Mouse (Mus musculus) hindbrain, embryonic 15.5 days (tissue): ENCODE data around the gene Wasf2. TPM values are rescaled to one million over a fixed set of nuclear protein-coding genes. Genes with fewer than 3 reads are reported as not detected.

Source experiments
- ATAC-seq: fragments of 200-750 bp; cut with Nextera tagmentation; 2 replicates; pipeline ENCODE4 v1.8.0; 2017; ENCODE audit warnings: low read depth, moderate number of reproducible peaks, moderate TSS enrichment; ENCODE audit not compliant: low FRiP score
- H3K27ac ChIP-seq: fragments of 300-500 bp; sonication (generic); replicated peaks from 2 replicates; pipeline ENCODE4 v1.5.1; 2015; ENCODE audit warnings: mild to moderate bottlenecking, inconsistent platforms
- H3K27me3 ChIP-seq: fragments of 300-500 bp; sonication (generic); 2 replicates; pipeline ENCODE4 v1.6.1; 2015; ENCODE audit warnings: control low read depth, inconsistent platforms
- H3K36me3 ChIP-seq: fragments of 300-500 bp; sonication (generic); 2 replicates; pipeline ENCODE4 v1.6.1; 2015; ENCODE audit warnings: control low read depth, inconsistent platforms
- H3K4me1 ChIP-seq: fragments of 300-500 bp; sonication (generic); replicated peaks from 2 replicates; pipeline ENCODE4 v1.6.1; 2015; ENCODE audit warnings: control low read depth, inconsistent platforms
- H3K4me2 ChIP-seq: fragments of 300-500 bp; sonication (generic); 2 replicates; pipeline ENCODE4 v1.6.1; 2015; ENCODE audit warnings: moderate library complexity, mild to moderate bottlenecking, inconsistent platforms
- H3K4me3 ChIP-seq: fragments of 300-500 bp; sonication (generic); 2 replicates; pipeline ENCODE4 v1.5.1; 2015; ENCODE audit warnings: mild to moderate bottlenecking, inconsistent platforms
- H3K9ac ChIP-seq: fragments of 300-500 bp; sonication (generic); 2 replicates; pipeline ENCODE4 v1.6.1; 2015; ENCODE audit warnings: inconsistent platforms
- H3K9me3 ChIP-seq: fragments of 300-500 bp; sonication (generic); 2 replicates; pipeline ENCODE4 v1.6.1; 2016; ENCODE audit warnings: control low read depth, inconsistent platforms
- WGBS: fragments of 180-500 bp; shearing (Covaris S2); methylation state at CpG from one replicate; pipeline ENCODE4 v1.1.7; 2015; 5-methylcytosine and 5-hydroxymethylcytosine counted together
- polyA plus RNA-seq: library from polyadenylated mRNA; unstranded; fragments of >200 nt; fragmentation: Nextera tagmentation; extraction: Ambion mirVana; gene quantifications from 2 replicates; pipeline ENCODE4 v1.2.1, GENCODE M21; 2015

The Wasf2 gene
- 30.3 and 31.1 TPM in 2 replicates for polyA plus RNA-seq

DNA sequence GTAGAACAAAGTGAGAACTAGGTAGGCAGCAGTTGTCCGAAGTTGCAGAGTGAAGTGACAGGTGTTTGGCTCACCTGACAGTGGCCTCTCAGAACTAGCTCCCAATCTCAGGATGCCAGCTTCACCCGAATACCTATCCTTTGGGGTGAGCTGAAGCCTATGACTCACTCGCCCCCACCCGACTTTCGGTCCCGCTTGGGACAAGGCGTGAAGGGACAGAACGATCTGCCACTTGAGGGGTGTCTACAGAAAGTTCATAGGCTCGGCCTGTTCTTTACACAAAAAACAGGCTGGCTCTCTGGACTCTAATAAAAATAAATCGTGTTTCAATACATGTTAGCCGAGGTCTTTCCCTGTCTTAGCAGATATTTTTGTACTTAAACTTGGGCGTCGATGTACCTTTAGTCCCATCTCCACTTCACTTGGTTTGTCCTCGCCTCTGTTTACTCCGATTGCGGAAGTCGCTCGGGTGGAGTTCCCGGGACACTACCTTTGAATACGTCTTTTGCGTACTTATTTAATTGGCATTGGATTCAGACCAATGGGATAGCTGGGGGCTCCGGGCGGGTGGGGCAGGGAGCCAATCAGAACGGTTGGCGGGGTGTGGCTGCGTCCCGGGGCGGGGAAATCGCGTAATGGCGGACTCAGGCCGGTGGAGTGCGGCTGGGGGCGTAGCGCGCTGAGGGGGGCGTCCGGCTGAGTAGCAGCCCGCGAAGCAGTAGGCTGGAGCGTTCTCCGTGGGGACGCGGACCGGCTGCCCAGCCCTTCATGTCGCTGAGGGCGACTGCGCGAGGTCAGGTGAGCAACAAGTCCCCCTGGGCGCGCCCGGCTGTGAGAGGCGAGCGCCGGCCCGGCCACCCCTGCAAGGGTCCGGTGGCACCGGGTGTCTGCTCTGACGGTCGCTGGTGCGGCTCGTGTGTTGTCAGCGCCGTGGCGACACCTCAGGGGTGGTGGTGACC lies at the start of gene Wasf2:
Wasf2 (plus strand) TSS at position 575 of the 959 bp plus-strand sequence.
- Histone ChIP-seq H3K4me1 (peaks cover 30% of the 10 kb centered on the region), H3K9ac (peak within 1 kb of the TSS; percentile 54), H3K27me3 (no peaks in the 10 kb centered on the region), H3K36me3 (no peaks in the 10 kb centered on the region), H3K27ac (peak within 1 kb of the TSS; percentile 54), H3K4me3 (peak within 1 kb of the TSS; percentile 71), H3K9me3 (no peaks in the 10 kb centered on the region), H3K4me2 (peak within 1 kb of the TSS; percentile 86)
- WGBS, result under 1% methylated on average over 63 of the region's 65 CpGs
- peak; percentile 96 for ATAC-seq

DNA sequence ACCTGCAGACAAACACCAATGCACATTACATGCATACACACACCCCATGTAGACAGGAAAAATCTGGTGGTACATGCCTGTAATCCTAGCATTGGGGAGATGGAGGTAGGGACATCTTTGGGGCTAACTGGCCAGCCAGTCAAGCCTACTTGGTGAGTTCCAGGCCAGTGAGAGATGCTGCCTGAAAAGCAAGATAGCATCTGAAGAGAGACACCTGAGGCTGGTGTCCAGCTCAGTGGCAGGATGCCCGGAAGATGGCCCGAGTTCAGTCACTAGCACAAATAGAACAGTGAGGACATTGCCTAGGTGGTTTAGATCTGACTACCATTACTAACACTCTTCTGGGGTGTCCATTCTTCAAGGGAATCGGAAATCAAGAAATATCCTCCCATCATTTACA lies 49.4 kb upstream of the Wasf2 start:
- no peak overlapping the region for H3K27ac ChIP-seq
- WGBS, result 96% methylated on average over 3 of the region's 3 CpGs

DNA sequence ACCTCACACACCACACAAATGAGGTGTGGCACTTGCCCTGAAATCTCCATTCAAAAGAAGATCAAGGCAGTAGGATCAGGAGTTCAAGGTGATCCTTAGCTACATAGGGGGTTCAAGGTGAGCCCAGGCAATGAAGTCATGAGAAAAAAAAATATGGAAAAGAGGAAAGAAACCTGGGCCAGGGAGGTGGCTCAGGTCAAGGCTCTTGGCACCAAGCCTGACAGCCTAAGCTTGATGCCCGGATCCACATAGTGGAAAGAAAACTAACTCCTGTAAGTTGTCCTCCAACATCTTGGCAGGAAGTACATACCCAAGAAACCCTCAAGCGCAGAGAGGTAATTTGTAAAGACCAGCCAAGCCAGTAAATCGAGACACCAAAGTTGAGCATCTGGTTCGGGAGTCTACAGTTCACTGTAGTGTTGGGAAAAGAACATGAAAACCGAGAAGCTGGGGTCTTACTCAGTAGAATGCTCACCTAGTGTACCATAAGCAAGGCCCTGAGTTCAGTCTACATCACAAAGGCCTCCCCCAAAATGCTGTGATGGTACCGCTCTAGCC lies 48.0 kb upstream of the Wasf2 start:
- WGBS, result 89% methylated on average over 6 of the region's 6 CpGs
- no peak overlapping the region for H3K4me3 ChIP-seq

More for the DNA sequence above, 49.4 kb upstream of the Wasf2 start:
- peaks cover 3% of the 10 kb centered on the region; the same call in 1 of the 2 replicates for H3K36me3 ChIP-seq
- no peak for ATAC-seq
- H3K9me3 ChIP-seq, result no peaks in the 10 kb centered on the region
- no peak overlapping the region for H3K4me2 ChIP-seq
- H3K4me1 ChIP-seq, result peaks cover 39% of the 10 kb centered on the region
- no peak overlapping the region for H3K4me3 ChIP-seq
- no peak overlapping the region for H3K9ac ChIP-seq
- H3K27me3 ChIP-seq, result no peaks in the 10 kb centered on the region

GRCm38 (mm10) chr4:133083991-133084861 lies 46.1 kb upstream of the Wasf2 start:
- H3K9me3 ChIP-seq, result no peaks in the 10 kb centered on the region
- peak overlapping the region; percentile 36; the same call in 1 of the 2 replicates for H3K4me3 ChIP-seq
- WGBS, result 7% methylated on average over 3 of the region's 3 CpGs

More for the DNA sequence above, 48.0 kb upstream of the Wasf2 start:
- Histone ChIP-seq H3K27me3 (no peaks in the 10 kb centered on the region), H3K4me2 (no peak overlapping the region), H3K9me3 (no peaks in the 10 kb centered on the region), H3K27ac (no peak overlapping the region), H3K4me1 (peaks cover 36% of the 10 kb centered on the region), H3K9ac (no peak overlapping the region), H3K36me3 (peaks cover 3% of the 10 kb centered on the region; the same call in 1 of the 2 replicates)
- ATAC-seq, result no peak

DNA sequence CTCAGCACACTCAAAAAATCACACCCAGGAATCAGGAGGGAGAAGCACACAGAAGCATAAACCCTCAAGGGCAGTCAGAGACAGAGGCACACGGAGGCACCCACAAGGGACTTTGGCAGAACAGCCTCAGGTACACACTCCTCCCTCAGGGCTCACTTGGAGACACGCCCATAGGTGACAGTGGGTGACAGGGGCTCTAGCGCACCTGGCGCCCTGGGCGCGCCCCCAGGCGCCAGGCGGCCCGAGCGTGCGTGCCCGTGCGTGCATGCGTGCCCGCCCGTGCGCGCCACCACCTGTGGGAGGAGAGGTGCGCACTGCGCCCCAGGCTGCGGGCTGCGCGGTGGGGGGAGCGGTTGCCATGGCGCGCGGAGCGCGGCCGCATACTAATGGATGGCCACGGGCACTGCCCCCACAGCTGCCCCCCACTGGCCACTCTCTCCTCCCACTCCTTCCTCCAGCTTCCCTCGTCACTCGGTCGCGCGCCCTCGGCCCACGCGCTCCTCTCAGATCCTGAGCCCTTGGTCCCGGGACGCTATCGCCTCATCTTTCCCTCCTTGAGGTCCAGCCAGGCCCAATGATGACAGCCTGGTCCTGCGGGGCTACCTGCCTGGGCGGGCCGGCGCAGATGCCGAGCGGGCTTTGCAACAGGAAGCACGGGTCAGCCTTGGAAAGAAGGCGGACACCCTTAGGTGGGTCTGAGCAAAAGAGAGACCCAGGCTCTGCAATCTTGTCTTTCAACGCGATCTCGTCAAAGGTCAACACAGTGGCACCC lies 45.1 kb upstream of the Wasf2 start:
- ATAC-seq, result peak; percentile 64
- peaks cover 50% of the 10 kb centered on the region for H3K4me1 ChIP-seq
- WGBS, result 1% methylated on average over 51 of the region's 53 CpGs
- H3K4me2 ChIP-seq, result peak overlapping the region; percentile 92
- H3K36me3 ChIP-seq, result no peaks in the 10 kb centered on the region
- peak overlapping the region; percentile 83 for H3K27ac ChIP-seq
- no peaks in the 10 kb centered on the region for H3K27me3 ChIP-seq
- peak overlapping the region; percentile 36 for H3K4me3 ChIP-seq
- H3K9ac ChIP-seq, result peak overlapping the region; percentile 31
- H3K9me3 ChIP-seq, result no peaks in the 10 kb centered on the region

More at GRCm38 (mm10) chr4:133083991-133084861, 46.1 kb upstream of the Wasf2 start:
- no peaks in the 10 kb centered on the region for H3K27me3 ChIP-seq
- peak overlapping the region; percentile 31 for H3K9ac ChIP-seq
- peak overlapping the region; percentile 83 for H3K27ac ChIP-seq
- no peaks in the 10 kb centered on the region for H3K36me3 ChIP-seq
- peaks cover 43% of the 10 kb centered on the region for H3K4me1 ChIP-seq
- H3K4me2 ChIP-seq, result peak overlapping the region; percentile 92
- peak; percentile 29 for ATAC-seq

GRCm38 (mm10) chr4:133085783-133086342 lies 44.4 kb upstream of the Wasf2 start:
- Histone ChIP-seq H3K27ac (peak overlapping the region; percentile 83), H3K4me1 (peaks cover 56% of the 10 kb centered on the region), H3K36me3 (no peaks in the 10 kb centered on the region), H3K9me3 (no peaks in the 10 kb centered on the region), H3K4me3 (peak overlapping the region; percentile 36), H3K27me3 (no peaks in the 10 kb centered on the region), H3K9ac (peak overlapping the region; percentile 31; the same call in 1 of the 2 replicates), H3K4me2 (peak overlapping the region; percentile 92)
- 9% methylated on average over 12 of the region's 12 CpGs for WGBS
- ATAC-seq, result no peak

GRCm38 (mm10) chr4:133087177-133087714 lies 43.1 kb upstream of the Wasf2 start:
- H3K4me1 ChIP-seq, result peaks cover 69% of the 10 kb centered on the region
- H3K27me3 ChIP-seq, result no peaks in the 10 kb centered on the region
- no peaks in the 10 kb centered on the region for H3K9me3 ChIP-seq
- no peak for ATAC-seq
- no peak overlapping the region for H3K4me2 ChIP-seq
- no peak overlapping the region for H3K9ac ChIP-seq
- H3K36me3 ChIP-seq, result no peaks in the 10 kb centered on the region
- WGBS, result 84% methylated on average over 6 of the region's 6 CpGs
- no peak overlapping the region for H3K4me3 ChIP-seq
- peak overlapping the region; percentile 13; the same call in 1 of the 2 replicates for H3K27ac ChIP-seq

DNA sequence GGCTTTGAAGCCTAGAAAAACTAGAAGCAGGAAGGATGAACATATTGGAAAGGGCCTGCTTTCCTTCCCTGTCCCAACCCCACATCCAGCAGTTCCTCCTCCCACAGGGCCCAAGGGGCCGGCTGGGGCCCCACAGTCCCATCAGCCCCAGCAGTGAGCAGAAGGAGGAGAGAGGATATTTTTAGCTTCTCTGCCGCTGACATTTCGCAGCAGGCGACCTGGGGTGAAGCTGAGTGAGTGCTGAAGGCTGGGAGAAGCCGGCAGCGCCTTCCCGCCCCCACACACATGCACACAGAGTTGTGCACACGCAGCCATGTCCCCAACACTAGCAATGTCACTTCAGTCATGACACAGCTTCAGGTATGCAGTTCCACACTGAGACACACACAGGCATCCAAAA lies 42.5 kb upstream of the Wasf2 start:
- no peaks in the 10 kb centered on the region for H3K9me3 ChIP-seq
- no peak for ATAC-seq
- H3K27me3 ChIP-seq, result no peaks in the 10 kb centered on the region
- H3K9ac ChIP-seq, result no peak overlapping the region
- H3K4me2 ChIP-seq, result no peak overlapping the region
- WGBS, result 38% methylated on average over 8 of the region's 8 CpGs
- no peak overlapping the region for H3K4me3 ChIP-seq
- no peaks in the 10 kb centered on the region for H3K36me3 ChIP-seq
- H3K4me1 ChIP-seq, result peaks cover 75% of the 10 kb centered on the region
- H3K27ac ChIP-seq, result 0 out of 2 replicates have a peak overlapping the region, but pooled peaks have one; percentile 13

- no peak overlapping the region for H3K4me3 ChIP-seq
- H3K4me1 ChIP-seq, result peaks cover 80% of the 10 kb centered on the region
- no peak overlapping the region for H3K4me2 ChIP-seq
- H3K36me3 ChIP-seq, result no peaks in the 10 kb centered on the region
- no peak for ATAC-seq
- H3K27ac ChIP-seq, result no peak overlapping the region
- H3K9me3 ChIP-seq, result no peaks in the 10 kb centered on the region
- 83% methylated on average over 9 of the region's 9 CpGs for WGBS
- H3K9ac ChIP-seq, result no peak overlapping the region
- no peaks in the 10 kb centered on the region for H3K27me3 ChIP-seq
These were observed 41.0 kb upstream of the Wasf2 start for GRCm38 (mm10) chr4:133089319-133089718.

DNA sequence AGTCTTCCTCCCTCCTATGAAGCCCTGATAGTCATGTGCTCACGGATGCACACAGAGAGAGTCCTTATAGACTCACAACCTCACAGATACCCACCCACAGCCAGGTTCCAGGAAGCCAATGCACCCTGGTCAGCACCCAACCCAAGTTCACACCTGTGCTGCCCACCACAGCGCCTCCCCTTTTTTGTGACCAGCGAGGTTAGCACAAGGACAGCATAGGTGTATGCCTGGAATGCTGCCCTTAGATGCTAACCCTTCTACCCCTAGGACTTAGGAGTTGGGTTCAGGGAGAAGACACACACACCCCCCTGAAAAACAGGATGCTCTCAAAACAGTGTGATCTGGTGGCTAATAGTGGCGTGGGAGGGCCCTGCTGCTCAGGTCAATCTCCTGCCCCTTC lies 40.5 kb upstream of the Wasf2 start:
- Histone ChIP-seq H3K4me3 (no peak overlapping the region), H3K27ac (peak overlapping the region; percentile 87), H3K4me2 (no peak overlapping the region), H3K27me3 (no peaks in the 10 kb centered on the region), H3K4me1 (peaks cover 80% of the 10 kb centered on the region), H3K9me3 (no peaks in the 10 kb centered on the region), H3K9ac (no peak overlapping the region), H3K36me3 (no peaks in the 10 kb centered on the region)
- ATAC-seq, result no peak
- 72% methylated on average over 4 of the region's 4 CpGs for WGBS
